Mouse (Mus musculus): Measurements from ENCODE around the gene Stx17. TPM values are rescaled to one million over a fixed set of nuclear protein-coding genes. Genes with fewer than 3 reads are reported as not detected.

Stx17 gene
- 17.8 TPM for polyA plus RNA-seq (2015; fragmentation: Illumina TruSeq; extraction: RNeasy Lipid Tissue Mini Kit (QIAGEN cat#74804); ENCODE audit: low read depth, low replicate concordance)

DNA sequence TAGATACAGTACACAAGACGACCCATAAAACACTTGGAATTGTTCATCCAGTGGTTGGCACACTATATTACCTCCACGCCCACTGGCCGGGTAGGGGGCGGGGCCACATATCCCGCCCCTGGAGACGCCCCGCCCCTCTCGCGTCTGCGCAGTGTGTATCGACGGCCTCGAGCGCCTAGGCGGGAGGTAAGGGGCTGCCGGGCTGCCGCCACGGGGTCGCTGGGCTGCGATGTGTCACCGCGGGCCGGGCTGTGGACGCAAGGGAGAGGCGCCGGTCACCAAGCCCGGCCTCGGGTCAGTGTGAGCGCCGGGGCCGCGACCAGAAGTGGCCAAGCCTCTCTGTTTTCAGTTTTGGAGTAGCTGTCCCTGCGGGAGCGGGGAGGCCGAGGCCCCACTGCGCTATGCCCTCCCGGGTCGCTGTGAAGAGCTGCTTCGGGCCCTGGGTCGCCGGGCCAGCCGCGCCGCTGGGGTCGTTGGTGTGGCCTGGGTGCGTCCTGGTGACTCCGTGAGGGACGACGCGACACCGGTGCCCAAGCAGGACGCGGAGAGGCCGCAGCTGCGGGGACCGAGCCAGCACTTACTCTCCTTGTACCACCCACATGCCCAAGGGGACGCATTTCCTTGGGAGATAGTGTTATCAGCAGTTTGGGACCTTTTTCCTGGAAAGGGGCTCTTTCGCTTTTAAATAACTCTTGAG lies at the start of gene Stx17:
TSS of gene Stx17 (plus strand) at position 143 of the 697 bp plus-strand sequence.

Other genes with a start within 250 kb of the Stx17 start
- 15.9 TPM for gene Nr4a3, start 79.8 kb upstream of the Stx17 start, polyA plus RNA-seq (2015; fragmentation: Illumina TruSeq; extraction: RNeasy Lipid Tissue Mini Kit (QIAGEN cat#74804); ENCODE audit: low read depth, low replicate concordance)
- 30.8 TPM for gene Erp44, start 154.6 kb downstream of the Stx17 start, polyA plus RNA-seq (2015; fragmentation: Illumina TruSeq; extraction: RNeasy Lipid Tissue Mini Kit (QIAGEN cat#74804); ENCODE audit: low read depth, low replicate concordance)
- 7.1 TPM for gene Invs, start 154.8 kb downstream of the Stx17 start, polyA plus RNA-seq (2015; fragmentation: Illumina TruSeq; extraction: RNeasy Lipid Tissue Mini Kit (QIAGEN cat#74804); ENCODE audit: low read depth, low replicate concordance)